Mouse (Mus musculus) C2C12 (cell line): Measurements from ENCODE around the gene Zfp503.

Source experiments
- CEBPB ChIP-seq: IDR thresholded peaks from one replicate; pipeline ENCODE4 v1.6.1; 2011; ENCODE audit warnings: low read depth, mild to moderate bottlenecking, control low read depth, moderate library complexity
- CTCF ChIP-seq: IDR thresholded peaks from one replicate; pipeline ENCODE4 v1.5.1; 2011; ENCODE audit not compliant: control insufficient read depth, insufficient read depth, insufficient read length
- FOSL1 ChIP-seq: IDR thresholded peaks from one replicate; pipeline ENCODE4 v1.8.0; 2011; ENCODE audit warnings: mild to moderate bottlenecking, low read length; ENCODE audit not compliant: poor library complexity, insufficient read depth, severe bottlenecking
- MAX ChIP-seq: IDR thresholded peaks from one replicate; pipeline ENCODE4 v1.6.1; 2011; ENCODE audit warnings: mild to moderate bottlenecking, control low read depth
- MYOD1 ChIP-seq: IDR thresholded peaks from one replicate; pipeline ENCODE4 v1.6.1; 2011; ENCODE audit warnings: low read depth; ENCODE audit not compliant: control insufficient read depth, insufficient read length
- USF1 ChIP-seq: IDR thresholded peaks from one replicate; pipeline ENCODE4 v1.6.1; 2011; ENCODE audit warnings: low read depth, mild to moderate bottlenecking, control low read depth, moderate library complexity

GRCm38 (mm10) chr14:22017011-22017410 is 27.6 kb upstream of the Zfp503 start:
- TF ChIP-seq CTCF = no peak
- TF ChIP-seq USF1 = no peak
- no peak for TF ChIP-seq MYOD1
- no peak for TF ChIP-seq MAX
- no peak for TF ChIP-seq CEBPB
- no peak for TF ChIP-seq FOSL1
